Mouse (Mus musculus) large intestine, adult 2 months (tissue): ENCODE measurements around the gene Slc45a1. TPM values are rescaled to one million over a fixed set of nuclear protein-coding genes. Genes with fewer than 3 reads are reported as not detected.

Experiments
- DNase-seq: peaks from one replicate; pipeline ENCODE4 v3.0.0-alpha.2; 2012; ENCODE audit warnings: low read depth, low spot score
- WGBS: fragments of 180-500 bp; shearing (Covaris S2); methylation state at CpG from one replicate; pipeline ENCODE4 v1.1.7; 2018; 5-methylcytosine and 5-hydroxymethylcytosine counted together
- polyA plus RNA-seq: library from polyadenylated mRNA; depleted of rRNA; stranded (reverse); fragments of >200 nt; gene quantifications from 2 replicates; pipeline ENCODE4 v1.2.3, GENCODE M21; 2012; rRNA removed

Slc45a1 gene
- polyA plus RNA-seq, 1 experiment: 0.41 TPM

DNA sequence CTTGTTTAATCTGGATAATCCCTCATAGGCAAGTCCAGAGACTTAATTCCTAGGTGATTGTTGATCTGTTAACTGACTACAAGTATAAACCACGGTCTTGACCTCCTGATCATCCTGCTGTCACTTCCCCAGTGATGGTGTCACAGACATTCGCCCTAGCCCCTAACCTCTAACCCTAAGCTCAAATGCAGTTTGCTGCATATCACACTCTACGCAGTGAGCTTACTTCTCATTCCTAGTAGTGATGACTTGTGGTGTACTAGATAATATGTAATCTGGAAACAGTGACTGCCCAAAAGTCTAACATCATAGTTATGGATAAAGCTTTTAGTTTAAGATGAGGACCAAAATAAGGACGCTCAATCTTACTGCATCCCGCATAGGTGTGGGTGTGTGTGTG is 65.7 kb downstream of the Slc45a1 start:
- WGBS: 72% methylated on average over 5 of the region's 5 CpGs
- DNase-seq: no peak

- WGBS: 67% methylated on average over 2 of the region's 2 CpGs
- no peak for DNase-seq
Observed at GRCm38 (mm10) chr4:150585800-150586199, 66.2 kb downstream of the Slc45a1 start.

- no peak for DNase-seq
- 6% methylated on average over 3 of the region's 3 CpGs for WGBS
Observed at GRCm38 (mm10) chr4:150583777-150584135, 68.2 kb downstream of the Slc45a1 start.

DNA sequence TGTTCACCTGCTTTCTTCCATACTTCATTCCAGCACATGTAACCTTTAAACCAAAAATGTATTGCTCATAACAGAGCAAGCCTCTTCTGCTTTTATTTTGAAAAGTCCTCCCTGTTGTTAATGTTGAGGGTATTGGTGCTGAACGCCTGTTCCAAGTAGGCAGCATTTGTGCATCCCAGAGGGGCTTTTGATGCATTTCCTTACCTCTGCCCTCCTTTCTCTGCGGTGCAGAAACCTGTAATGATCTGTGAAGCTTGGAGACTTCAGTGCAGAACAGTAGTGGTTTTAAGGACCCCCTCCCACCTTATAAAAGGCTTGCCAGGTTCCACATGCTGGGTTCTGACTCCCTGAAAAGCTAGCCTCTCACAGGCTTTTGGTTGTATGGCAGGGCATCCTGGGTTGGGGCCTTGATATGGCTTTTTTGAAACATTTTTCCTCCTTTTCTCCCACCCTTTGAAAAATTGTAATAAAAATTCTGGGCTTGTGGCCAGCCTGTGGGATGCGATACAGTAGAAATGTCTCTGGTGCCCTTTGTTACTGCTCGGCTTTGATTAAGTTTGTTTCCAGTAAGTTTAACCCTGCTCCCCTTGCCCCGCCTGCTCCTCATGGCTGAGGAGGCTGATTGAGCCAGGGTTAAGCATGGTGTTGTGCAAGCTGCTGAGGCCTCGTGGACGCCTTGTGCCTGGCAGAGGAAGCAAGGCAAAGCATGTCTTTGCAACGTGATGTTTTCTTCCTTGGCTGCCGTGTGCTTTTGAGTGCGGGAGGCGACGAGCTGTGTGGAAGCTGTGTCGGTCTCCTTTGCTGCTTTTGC is 68.8 kb downstream of the Slc45a1 start:
- 3% methylated on average over 13 of the region's 13 CpGs for WGBS
- no peak for DNase-seq

DNA sequence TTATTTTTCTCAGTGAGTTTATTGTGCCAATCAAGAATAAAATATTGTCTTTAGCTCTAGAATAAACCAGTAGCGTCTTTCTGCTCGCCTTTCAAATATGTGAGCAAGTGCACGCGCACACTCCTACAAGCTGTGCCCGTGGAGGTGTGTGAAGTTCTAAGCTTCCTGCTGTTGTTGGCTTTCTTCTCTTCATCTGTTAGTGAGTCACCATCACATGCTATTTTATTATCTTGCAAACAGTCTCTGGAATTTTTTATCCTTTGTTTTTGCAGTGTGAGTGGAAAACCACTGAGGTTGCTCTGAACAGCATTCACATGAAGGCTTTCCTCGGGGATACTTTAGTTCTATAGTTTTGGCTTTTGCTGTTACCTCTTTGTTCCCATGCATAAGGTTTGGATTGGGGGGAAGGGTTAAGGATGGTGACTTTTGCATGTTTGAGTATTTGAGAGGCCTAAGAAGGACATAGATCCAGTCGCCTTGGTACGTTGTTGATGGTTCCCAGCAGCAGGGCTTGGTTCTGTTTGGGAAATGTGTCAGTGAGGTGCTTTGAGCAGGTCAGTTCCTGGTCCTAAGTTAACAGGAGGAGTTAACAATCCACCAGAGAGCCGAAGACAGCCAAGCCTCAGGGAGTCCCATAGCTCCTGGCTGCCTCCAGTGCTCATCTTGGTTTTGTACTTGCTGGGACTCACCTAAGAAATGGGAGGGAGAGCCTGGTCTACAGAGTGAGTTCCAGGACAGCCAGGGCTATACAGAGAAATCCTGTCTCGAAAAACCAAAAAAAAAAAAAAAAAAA is 69.8 kb downstream of the Slc45a1 start:
- 10% methylated on average over 10 of the region's 10 CpGs for WGBS
- no peak for DNase-seq

Other genes starting within 250 kb of the Slc45a1 start
- 13.4 and 29.4 TPM in 2 replicates for gene Errfi1, start 201.7 kb upstream of the Slc45a1 start, polyA plus RNA-seq